Comparison of ENCODE assay signal across 13 mouse cellular contexts in genomic region chr1:158453587-158453986, GRCm38 (mm10).
"Had no signal": no experiment of that assay in that cellular context is flagged by ENCODE, and none has a peak within 500 bp of the region (broad histone marks: within the 10 kb centered on the region; RNA-seq: fewer than 3 reads in every experiment).

No protein-coding gene starts in this region.

- ATAC-seq: forebrain, postnatal 0 days; intestine, embryonic 16.5 days had no signal

- DNase-seq: forebrain, postnatal 0 days; gastrocnemius, postnatal 14 days; gastrocnemius, postnatal 36 days; heart, adult 2 months; heart, postnatal 14 days; heart, postnatal 36 days; kidney, adult 11 months; kidney, adult 2 months; kidney, adult 9 months; kidney, postnatal 14 days; kidney, postnatal 36 days; left cerebral cortex, postnatal 4 days had no signal
